Mouse (Mus musculus) naive thymus-derived CD4-positive, alpha-beta T cell, adult 5 months (primary cell): Measurements from ENCODE around the gene Tex13b. TPM values are rescaled to one million over a fixed set of nuclear protein-coding genes. Genes with fewer than 3 reads are reported as not detected.

Source experiments
- polyA plus RNA-seq: library from polyadenylated mRNA; unstranded; fragments of 100-300 nt; shearing (Covaris generic); gene quantifications from one replicate; pipeline ENCODE4 v1.2.1, GENCODE M21; 2017

Tex13b gene
- polyA plus RNA-seq = not detected

GRCm38 (mm10) chrX:140813312-140814006 lies at the start of gene Tex13b:
Gene Tex13b, minus strand, starts transcription at chrX:140813433.

Other genes with a start within 250 kb of the Tex13b start
- gene Tsc22d3, start 212.8 kb downstream of the Tex13b start, polyA plus RNA-seq = 775 TPM
- gene Mid2, start 148.8 kb downstream of the Tex13b start, polyA plus RNA-seq = not detected
- not detected for gene Vsig1, start 94.2 kb upstream of the Tex13b start, polyA plus RNA-seq
- 21.6 TPM for gene Psmd10, start 143.3 kb upstream of the Tex13b start, polyA plus RNA-seq
- gene Atg4a, start 143.5 kb upstream of the Tex13b start, polyA plus RNA-seq = 30.1 TPM